Mouse (Mus musculus) kidney, postnatal 0 days (tissue): ENCODE measurements around the gene Rab5a. TPM values are rescaled to one million over a fixed set of nuclear protein-coding genes. Genes with fewer than 3 reads are reported as not detected.

ENCODE experiments used
- ATAC-seq: fragments of 200-750 bp; cut with Nextera tagmentation; replicated peaks from 2 replicates; pipeline ENCODE4 v1.8.0; 2017; ENCODE audit warnings: low read depth, moderate number of reproducible peaks, moderate TSS enrichment, moderate library complexity; ENCODE audit not compliant: low FRiP score
- DNase-seq: peaks from one replicate; pipeline ENCODE4 v3.0.0-alpha.2; 2016; ENCODE audit warnings: low spot score
- H3K27ac ChIP-seq: fragments of 300-500 bp; sonication (generic); 2 replicates; pipeline ENCODE4 v1.5.1; 2014; ENCODE audit warnings: mild to moderate bottlenecking
- H3K27me3 ChIP-seq: fragments of 300-500 bp; sonication (generic); 2 replicates; pipeline ENCODE4 v1.6.1; 2014; ENCODE audit warnings: low read length, mixed read lengths; ENCODE audit not compliant: insufficient read depth
- H3K36me3 ChIP-seq: fragments of 300-500 bp; sonication (generic); 2 replicates; pipeline ENCODE4 v1.6.1; 2014; ENCODE audit warnings: low read length, mixed read lengths; ENCODE audit not compliant: insufficient read depth
- H3K4me1 ChIP-seq: fragments of 300-500 bp; sonication (generic); replicated peaks from 2 replicates; pipeline ENCODE4 v1.6.1; 2014; ENCODE audit warnings: antibody characterized with exemption, low read length, mixed read lengths; ENCODE audit not compliant: insufficient read depth
- H3K4me2 ChIP-seq: fragments of 300-500 bp; sonication (generic); 2 replicates; pipeline ENCODE4 v1.6.1; 2014; ENCODE audit warnings: mild to moderate bottlenecking, low read length, moderate library complexity, mixed read lengths
- H3K4me3 ChIP-seq: fragments of 300-500 bp; sonication (generic); replicated peaks from 2 replicates; pipeline ENCODE4 v1.5.1; 2014; ENCODE audit warnings: low read depth, low read length
- H3K9ac ChIP-seq: fragments of 300-500 bp; sonication (generic); 2 replicates; pipeline ENCODE4 v1.6.1; 2014; ENCODE audit warnings: low read depth, low read length
- H3K9me3 ChIP-seq: fragments of 300-500 bp; sonication (generic); replicated peaks from 2 replicates; pipeline ENCODE4 v1.6.1; 2016; ENCODE audit warnings: low read length, inconsistent platforms, mixed read lengths
- CTCF ChIP-seq: IDR thresholded peaks from 2 replicates; pipeline ENCODE4 v1.5.1; 2016; ENCODE audit warnings: antibody characterized with exemption, low read depth, mild to moderate bottlenecking, moderate library complexity
- WGBS: fragments of 180-500 bp; shearing (Covaris S2); extraction: QIAGEN DNeasy Blood & Tissue Kit; methylation state at CpG from one replicate; pipeline ENCODE4 v1.1.7; 2014; 5-methylcytosine and 5-hydroxymethylcytosine counted together
- polyA plus RNA-seq: library from polyadenylated mRNA; unstranded; fragments of >200 nt; fragmentation: Nextera tagmentation; extraction: Ambion mirVana; gene quantifications from 2 replicates; pipeline ENCODE4 v1.2.1, GENCODE M21; 2015

Gene Rab5a
- 85.1 and 88.0 TPM in 2 replicates for polyA plus RNA-seq

- Histone ChIP-seq H3K9ac (peak within 1 kb of the TSS; percentile 98), H3K4me1 (0 out of 2 replicates have a peak, but pooled peaks cover 6% of the 10 kb centered on the region), H3K27ac (peak within 1 kb of the TSS; percentile 100), H3K36me3 (no peaks in the 10 kb centered on the region), H3K9me3 (no peaks in the 10 kb centered on the region), H3K4me2 (peak within 1 kb of the TSS; percentile 77), H3K4me3 (peak within 1 kb of the TSS; percentile 93), H3K27me3 (no peaks in the 10 kb centered on the region)
- TF ChIP-seq CTCF, result peak; percentile 44; the same call in 1 of the 2 replicates
- DNase-seq, result peak; percentile 100
- whole genome bisulfite sequencing, result 3% methylated on average over 69 of the region's 82 CpGs
- peak; percentile 97 for ATAC-seq
These were observed at the start of gene Rab5a for GRCm38 (mm10) chr17:53478858-53479603. TSS of gene Rab5a (plus strand) at chr17:53479234.

GRCm38 (mm10) chr17:53456152-53456551 is 22.9 kb upstream of the Rab5a start:
- no peaks in the 10 kb centered on the region for H3K4me1 ChIP-seq
- no peaks in the 10 kb centered on the region for H3K9me3 ChIP-seq
- no peaks in the 10 kb centered on the region for H3K27me3 ChIP-seq
- H3K27ac ChIP-seq, result no peak overlapping the region
- DNase-seq (no peak), ATAC-seq (no peak)
- 71% methylated on average over 2 of the region's 2 CpGs for WGBS
- H3K36me3 ChIP-seq, result no peaks in the 10 kb centered on the region
- no peak overlapping the region for H3K9ac ChIP-seq
- no peak overlapping the region for H3K4me3 ChIP-seq
- H3K4me2 ChIP-seq, result no peak overlapping the region
- no peak for TF ChIP-seq CTCF

DNA sequence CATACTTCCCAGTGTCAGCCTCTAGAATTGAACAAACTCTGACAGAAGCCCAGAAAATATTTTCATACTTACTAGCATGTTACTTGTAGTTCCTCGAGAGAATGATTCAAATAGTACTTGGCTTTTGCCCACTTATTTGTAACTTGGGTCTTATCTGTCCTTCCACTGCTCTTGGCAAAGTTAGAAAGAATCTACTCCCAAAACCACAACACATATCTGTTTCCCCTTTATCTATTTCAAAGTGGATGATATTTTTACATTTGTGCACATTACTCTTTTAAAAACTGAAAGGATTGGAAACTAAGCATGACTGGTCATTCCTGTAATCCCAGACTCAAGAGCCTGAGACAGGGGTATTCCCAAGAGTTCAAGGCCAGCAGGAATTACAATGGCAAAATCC is 22.3 kb upstream of the Rab5a start:
- Histone ChIP-seq H3K4me3 (no peak overlapping the region), H3K36me3 (no peaks in the 10 kb centered on the region), H3K27me3 (no peaks in the 10 kb centered on the region), H3K4me2 (no peak overlapping the region), H3K9ac (no peak overlapping the region), H3K9me3 (no peaks in the 10 kb centered on the region), H3K4me1 (no peaks in the 10 kb centered on the region), H3K27ac (no peak overlapping the region)
- DNase-seq (no peak), ATAC-seq (no peak)
- no peak for TF ChIP-seq CTCF
- 56% methylated on average over 1 of the region's 1 CpGs for WGBS

- H3K4me1 ChIP-seq, result no peaks in the 10 kb centered on the region
- peak within 1 kb of the TSS; percentile 60 for H3K4me2 ChIP-seq
- DNase-seq (peak; percentile 96), ATAC-seq (peak; percentile 95)
- WGBS, result 21% methylated on average over 26 of the region's 26 CpGs
- H3K36me3 ChIP-seq, result no peaks in the 10 kb centered on the region
- H3K9ac ChIP-seq, result peak within 1 kb of the TSS; percentile 28; the same call in 1 of the 2 replicates
- H3K4me3 ChIP-seq, result peak within 1 kb of the TSS; percentile 40
- H3K9me3 ChIP-seq, result no peaks in the 10 kb centered on the region
- no peak for TF ChIP-seq CTCF
- no peak within 1 kb of the TSS for H3K27ac ChIP-seq
- no peaks in the 10 kb centered on the region for H3K27me3 ChIP-seq
These were observed 16.2 kb upstream of the Rab5a start, which contains the start of gene Efhb for GRCm38 (mm10) chr17:53462603-53463495. TSS of gene Efhb (minus strand) at chr17:53463321.

DNA sequence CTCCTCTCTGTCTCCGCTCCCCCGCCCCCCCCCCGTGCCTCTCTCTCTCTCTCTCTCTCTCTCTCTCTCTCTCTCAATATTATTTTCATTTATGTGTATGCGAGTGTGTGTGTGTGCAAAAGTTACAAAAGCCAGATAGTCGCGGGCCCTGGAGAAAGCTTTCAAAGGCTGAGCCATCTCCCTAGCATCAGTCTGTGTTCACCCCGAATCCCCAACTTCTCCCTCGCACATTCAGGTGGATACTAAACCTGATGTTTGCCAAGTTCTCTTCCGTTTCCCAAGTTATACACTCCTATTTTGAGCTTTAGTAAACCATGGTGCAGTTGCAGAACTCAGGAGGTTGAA is 15.6 kb upstream of the Rab5a start:
- Histone ChIP-seq H3K4me2 (peak overlapping the region; percentile 60), H3K27me3 (no peaks in the 10 kb centered on the region), H3K27ac (no peak overlapping the region), H3K36me3 (no peaks in the 10 kb centered on the region), H3K9me3 (no peaks in the 10 kb centered on the region), H3K9ac (peak overlapping the region; percentile 28; the same call in 1 of the 2 replicates), H3K4me3 (peak overlapping the region; percentile 40), H3K4me1 (no peaks in the 10 kb centered on the region)
- ATAC-seq (peak; percentile 31; the same call in 1 of the 2 replicates), DNase-seq (no peak)
- TF ChIP-seq CTCF, result no peak
- WGBS, result 17% methylated on average over 8 of the region's 9 CpGs

DNA sequence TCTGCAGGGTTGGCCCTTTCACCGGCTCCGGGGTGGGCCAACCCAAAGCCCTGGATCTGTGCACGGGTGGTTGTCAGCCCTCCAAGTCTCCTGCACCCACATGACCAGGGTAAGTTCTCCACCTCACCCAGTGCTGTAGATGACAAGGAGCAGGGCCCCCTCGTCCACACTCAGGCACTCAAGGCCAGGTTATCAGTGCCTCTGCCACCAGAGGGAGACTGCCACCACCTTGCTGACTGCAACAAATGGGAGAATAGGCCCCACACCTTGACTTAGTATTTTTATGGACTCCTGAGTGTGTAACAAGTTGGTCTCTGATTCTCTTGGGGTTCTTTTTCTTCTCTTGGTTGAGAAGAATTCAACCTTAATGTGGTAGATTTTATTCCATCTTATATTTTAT is 13.5 kb upstream of the Rab5a start:
- Histone ChIP-seq H3K36me3 (no peaks in the 10 kb centered on the region), H3K27me3 (no peaks in the 10 kb centered on the region), H3K9ac (no peak overlapping the region), H3K27ac (no peak overlapping the region), H3K9me3 (no peaks in the 10 kb centered on the region), H3K4me1 (no peaks in the 10 kb centered on the region), H3K4me2 (no peak overlapping the region), H3K4me3 (no peak overlapping the region)
- WGBS, result 53% methylated on average over 4 of the region's 4 CpGs
- ATAC-seq, result no peak
- peak; percentile 56 for TF ChIP-seq CTCF
- peak; percentile 10 for DNase-seq
